Mouse (Mus musculus) limb, embryonic 10.5 days (tissue): ENCODE measurements around the gene BC004004. TPM values are rescaled to one million over a fixed set of nuclear protein-coding genes. Genes with fewer than 3 reads are reported as not detected.
"Not testable (repeated sequence)": the region's sequence is repeated elsewhere in the genome, so short reads cannot be mapped to it uniquely, and the experiment has no call there.

ENCODE experiments used
- DNase-seq: peaks from one replicate; pipeline ENCODE4 v3.0.0-alpha.2; 2017; ENCODE audit warnings: low spot score
- H3K27ac ChIP-seq: fragments of 300-500 bp; sonication (generic); 2 replicates; pipeline ENCODE4 v1.5.1; 2016; ENCODE audit warnings: mild to moderate bottlenecking
- H3K27me3 ChIP-seq: fragments of 300-500 bp; sonication (generic); 2 replicates; pipeline ENCODE4 v1.6.1; 2016; ENCODE audit warnings: low read depth, mild to moderate bottlenecking; ENCODE audit not compliant: poor library complexity, severe bottlenecking
- H3K36me3 ChIP-seq: fragments of 300-500 bp; sonication (generic); 2 replicates; pipeline ENCODE4 v1.6.1; 2016; ENCODE audit warnings: mild to moderate bottlenecking, moderate library complexity
- H3K4me1 ChIP-seq: fragments of 300-500 bp; sonication (generic); 2 replicates; pipeline ENCODE4 v1.6.1; 2016
- H3K4me3 ChIP-seq: fragments of 300-500 bp; sonication (generic); 2 replicates; pipeline ENCODE4 v1.5.1; 2016; ENCODE audit warnings: mild to moderate bottlenecking, moderate library complexity
- H3K9me3 ChIP-seq: fragments of 300-500 bp; sonication (generic); replicated peaks from 2 replicates; pipeline ENCODE4 v1.6.1; 2016; ENCODE audit warnings: mild to moderate bottlenecking
- WGBS: fragments of 180-500 bp; shearing (Covaris S2); methylation state at CpG from one replicate; pipeline ENCODE4 v1.1.7; 2016; 5-methylcytosine and 5-hydroxymethylcytosine counted together
- polyA plus RNA-seq: library from polyadenylated mRNA; unstranded; fragments of >200 nt; fragmentation: Nextera tagmentation; extraction: Ambion mirVana; gene quantifications from 2 replicates; pipeline ENCODE4 v1.2.1, GENCODE M21; 2016

The BC004004 gene
- polyA plus RNA-seq, 1 experiment from 2014 or later: 47.9 TPM

DNA sequence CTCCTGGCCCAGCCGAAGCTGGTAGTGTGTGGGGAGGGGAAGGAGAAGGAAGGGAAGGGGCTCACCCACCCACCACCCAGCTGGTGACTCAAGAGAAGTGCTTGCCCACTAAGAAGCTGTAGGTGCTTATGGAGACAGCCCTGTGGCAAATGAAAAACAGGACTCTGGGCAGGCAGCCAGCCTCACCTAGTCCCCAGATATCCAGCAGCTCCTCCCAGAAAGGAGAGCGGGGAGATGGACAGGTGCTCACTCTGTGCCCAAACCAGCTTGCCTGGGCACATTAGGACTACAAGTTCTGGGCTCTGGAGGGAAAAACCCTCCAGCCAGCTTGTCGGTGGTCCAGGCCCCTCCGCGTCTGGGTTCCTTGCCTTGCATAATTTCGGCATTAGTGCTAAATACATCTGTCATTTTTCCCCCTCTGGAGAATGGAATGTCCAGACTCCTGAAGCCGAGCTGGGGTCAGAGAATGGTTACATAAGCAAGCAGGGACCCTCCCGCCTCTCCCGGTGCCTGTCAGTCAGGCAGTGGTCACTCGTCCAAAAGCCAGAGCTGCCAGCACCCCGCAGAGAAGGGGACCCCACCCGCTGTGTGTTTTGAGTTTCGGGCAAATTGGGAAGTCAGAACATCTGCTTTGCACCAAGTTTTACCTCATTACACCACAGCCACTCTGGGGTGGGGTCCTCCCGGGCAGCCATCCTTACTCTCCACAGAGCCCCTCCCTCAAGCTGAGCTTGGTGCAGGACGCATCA is 36.6 kb downstream of the BC004004 start:
- H3K9me3 ChIP-seq: no peaks in the 10 kb centered on the region
- H3K4me3 ChIP-seq: no peak overlapping the region
- DNase-seq: no peak
- peaks cover 48% of the 10 kb centered on the region for H3K4me1 ChIP-seq
- H3K27me3 ChIP-seq: no peaks in the 10 kb centered on the region
- peak overlapping the region; percentile 32; the same call in 1 of the 2 replicates for H3K27ac ChIP-seq
- peaks cover 20% of the 10 kb centered on the region for H3K36me3 ChIP-seq
- 35% methylated on average over 15 of the region's 15 CpGs for WGBS

- peak overlapping the region; percentile 9; the same call in 1 of the 2 replicates for H3K27ac ChIP-seq
- H3K27me3 ChIP-seq: no peaks in the 10 kb centered on the region
- peaks cover 15% of the 10 kb centered on the region for H3K36me3 ChIP-seq
- H3K9me3 ChIP-seq: no peaks in the 10 kb centered on the region
- DNase-seq: no peak
- 62% methylated on average over 7 of the region's 7 CpGs for WGBS
- H3K4me1 ChIP-seq: peaks cover 48% of the 10 kb centered on the region
- H3K4me3 ChIP-seq: no peak overlapping the region
Observed at GRCm38 (mm10) chr17:29305871-29306270, 37.3 kb downstream of the BC004004 start.

DNA sequence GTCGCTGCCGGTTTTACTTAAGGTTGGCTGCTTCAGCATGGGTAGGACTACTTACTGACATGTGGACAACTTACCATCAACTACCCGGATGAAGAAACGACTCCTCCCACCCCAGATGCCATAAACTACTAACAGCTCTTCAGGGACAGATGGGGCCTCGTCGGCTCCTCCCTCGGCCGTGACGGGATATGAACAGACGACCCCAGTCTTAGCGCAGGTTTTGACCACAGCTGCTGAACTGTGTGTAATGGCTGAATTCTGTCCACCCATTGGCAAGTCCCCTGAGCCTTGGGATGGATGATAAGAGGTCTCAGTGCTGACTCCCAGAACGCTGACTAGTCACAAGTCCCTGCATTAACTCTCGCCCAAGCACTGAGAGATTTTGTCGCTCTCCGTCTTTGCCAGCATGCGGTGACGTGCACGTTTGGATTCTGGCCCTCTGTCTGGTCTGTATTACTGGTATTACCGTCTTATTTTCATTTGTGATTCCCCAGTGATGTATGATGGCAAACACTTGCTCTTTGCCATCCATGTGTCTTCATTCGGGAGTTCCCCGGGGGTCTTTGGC is 41.6 kb downstream of the BC004004 start:
- Histone ChIP-seq H3K4me1 (peaks cover 23% of the 10 kb centered on the region), H3K27ac (no peak overlapping the region), H3K9me3 (0 out of 2 replicates have a peak, but pooled peaks cover 3% of the 10 kb centered on the region), H3K27me3 (no peaks in the 10 kb centered on the region), H3K36me3 (no peaks in the 10 kb centered on the region), H3K4me3 (no peak overlapping the region)
- WGBS: 76% methylated on average over 21 of the region's 21 CpGs
- DNase-seq: no peak

GRCm38 (mm10) chr17:29311602-29312001 is 43.0 kb downstream of the BC004004 start:
- no peak for DNase-seq
- H3K27ac ChIP-seq: no peak overlapping the region
- peaks cover 24% of the 10 kb centered on the region for H3K4me1 ChIP-seq
- no peaks in the 10 kb centered on the region for H3K27me3 ChIP-seq
- H3K4me3 ChIP-seq: no peak overlapping the region
- WGBS: 90% methylated on average over 8 of the region's 8 CpGs
- no peaks in the 10 kb centered on the region for H3K36me3 ChIP-seq
- H3K9me3 ChIP-seq: 0 out of 2 replicates have a peak, but pooled peaks cover 3% of the 10 kb centered on the region

DNA sequence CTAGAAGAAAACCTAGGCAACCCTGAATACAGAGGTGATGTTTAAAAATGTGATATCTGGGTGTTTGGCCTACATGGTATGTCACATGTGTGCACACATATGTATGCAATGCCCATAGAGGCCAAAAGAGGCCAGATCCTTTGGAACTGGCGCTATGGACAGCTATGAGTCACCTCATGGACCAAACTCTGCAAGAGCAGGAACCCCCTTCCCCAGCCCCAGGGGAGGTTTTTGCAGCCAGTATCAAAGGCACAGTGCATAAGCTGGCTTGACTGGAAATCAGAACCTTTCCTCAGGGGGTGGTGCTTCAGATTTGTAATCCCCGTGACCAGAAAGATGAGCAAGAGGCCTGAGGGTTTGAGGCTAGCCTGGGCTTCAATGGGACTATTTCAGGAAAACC is 43.5 kb downstream of the BC004004 start:
- 94% methylated on average over 2 of the region's 2 CpGs for WGBS
- peaks cover 26% of the 10 kb centered on the region for H3K4me1 ChIP-seq
- 0 out of 2 replicates have a peak, but pooled peaks cover 3% of the 10 kb centered on the region for H3K9me3 ChIP-seq
- no peak for DNase-seq
- no peaks in the 10 kb centered on the region for H3K36me3 ChIP-seq
- no peak overlapping the region for H3K27ac ChIP-seq
- no peaks in the 10 kb centered on the region for H3K27me3 ChIP-seq
- H3K4me3 ChIP-seq: no peak overlapping the region

DNA sequence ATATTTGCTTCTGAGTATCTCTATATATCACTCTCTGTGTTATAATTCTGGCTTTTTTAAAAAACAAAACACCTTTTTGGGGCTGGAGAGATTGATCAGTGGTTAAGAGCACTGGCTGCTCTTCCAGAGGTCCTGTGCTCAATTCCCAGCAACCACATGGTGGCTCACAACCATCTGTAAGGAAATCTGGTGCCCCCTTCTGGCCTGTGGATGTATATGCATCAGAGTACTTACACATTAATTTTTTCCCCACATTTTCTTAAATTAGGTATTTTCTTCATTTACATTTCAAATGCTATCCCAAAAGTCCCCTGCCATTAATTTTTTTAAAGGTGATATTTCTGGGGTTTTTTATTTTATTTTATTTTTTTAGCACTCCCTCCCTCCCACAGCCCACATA is 44.7 kb downstream of the BC004004 start:
- Histone ChIP-seq H3K36me3 (no peaks in the 10 kb centered on the region), H3K27ac (no peak overlapping the region)
- DNase-seq: no peak

DNA sequence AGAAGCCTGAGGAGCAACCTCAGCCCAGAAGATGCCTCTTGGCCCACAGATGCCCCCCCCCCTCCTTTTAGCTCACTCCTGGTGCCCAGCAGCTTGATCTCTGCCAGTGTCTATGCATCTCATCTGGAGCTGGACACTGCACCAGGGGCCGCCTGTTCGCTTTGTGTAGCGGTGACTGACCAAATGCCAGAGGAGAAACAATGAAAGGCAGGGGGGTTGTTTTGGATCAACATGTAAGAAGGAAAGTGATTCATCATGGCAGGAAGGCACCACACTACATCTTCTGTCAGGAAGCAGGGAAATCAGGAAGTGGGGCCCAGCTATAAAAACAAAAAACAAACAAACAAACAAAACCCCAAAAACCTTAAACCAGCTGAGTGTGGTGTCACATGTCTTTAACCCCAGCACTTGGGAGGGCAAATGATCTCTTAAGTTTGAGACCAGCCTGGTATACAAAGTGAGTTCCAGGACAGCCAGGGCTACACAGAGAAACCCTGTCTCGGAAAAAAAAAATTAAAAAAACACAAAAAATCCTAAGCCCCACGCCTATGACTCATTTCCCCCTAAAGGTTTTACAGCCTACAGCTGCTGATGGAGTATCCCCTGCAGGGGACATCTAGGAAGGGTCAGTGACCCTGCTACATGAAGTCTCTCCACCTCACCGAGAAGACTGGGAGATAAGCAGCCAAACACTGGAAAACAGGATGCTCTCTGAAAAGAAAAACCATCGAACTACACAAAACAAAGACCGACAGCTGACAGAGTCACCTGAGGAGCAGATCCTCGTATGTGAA is 47.3 kb downstream of the BC004004 start:
- peak overlapping the region; percentile 70 for H3K27ac ChIP-seq
- DNase-seq: no peak
- peaks cover 30% of the 10 kb centered on the region for H3K4me1 ChIP-seq
- H3K36me3 ChIP-seq: no peaks in the 10 kb centered on the region
- H3K27me3 ChIP-seq: peaks cover 25% of the 10 kb centered on the region
- 0 out of 2 replicates have a peak, but pooled peaks cover 3% of the 10 kb centered on the region for H3K9me3 ChIP-seq
- H3K4me3 ChIP-seq: no peak overlapping the region
- WGBS: 43% methylated on average over 9 of the region's 9 CpGs

More for the DNA sequence above, 44.7 kb downstream of the BC004004 start:
- Histone ChIP-seq H3K4me3 (no peak overlapping the region), H3K9me3 (0 out of 2 replicates have a peak, but pooled peaks cover 3% of the 10 kb centered on the region), H3K4me1 (peaks cover 18% of the 10 kb centered on the region; the same call in 1 of the 2 replicates), H3K27me3 (no peaks in the 10 kb centered on the region)

GRCm38 (mm10) chr17:29316891-29317290 is 48.3 kb downstream of the BC004004 start:
- peaks cover 35% of the 10 kb centered on the region for H3K27me3 ChIP-seq
- H3K9me3 ChIP-seq: 0 out of 2 replicates have a peak, but pooled peaks cover 3% of the 10 kb centered on the region
- no peaks in the 10 kb centered on the region for H3K36me3 ChIP-seq
- peak overlapping the region; percentile 70 for H3K27ac ChIP-seq
- DNase-seq: no peak
- peaks cover 38% of the 10 kb centered on the region for H3K4me1 ChIP-seq
- 75% methylated on average over 3 of the region's 3 CpGs for WGBS
- H3K4me3 ChIP-seq: no peak overlapping the region

DNA sequence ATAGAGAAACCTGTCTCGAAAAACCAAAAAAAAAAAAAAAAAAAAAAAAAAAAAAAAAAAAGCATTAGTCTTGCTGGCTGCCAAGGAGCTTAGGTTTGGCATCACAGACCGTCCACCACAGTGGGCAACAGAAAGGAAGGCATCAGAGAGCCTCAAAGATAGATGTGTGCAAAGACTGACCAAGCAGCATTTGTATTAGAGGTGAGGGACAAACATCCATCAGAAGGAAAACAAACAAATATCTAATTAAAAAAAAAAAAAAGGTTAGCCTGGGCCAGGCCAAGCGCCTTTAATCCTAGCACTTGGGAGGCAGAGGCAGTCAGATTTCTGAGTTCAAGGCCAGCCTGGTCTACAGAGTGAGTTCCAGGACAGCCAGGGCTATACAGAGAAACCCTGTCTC is 48.8 kb downstream of the BC004004 start, which contains the start of gene Pi16:
Pi16 (plus strand) TSS at position 301 of the 400 bp plus-strand sequence.
- Histone ChIP-seq H3K27ac (peak within 1 kb of the TSS; percentile 70), H3K27me3 (peaks cover 40% of the 10 kb centered on the region), H3K4me1 (peaks cover 43% of the 10 kb centered on the region)
- WGBS: 92% methylated on average over 3 of the region's 3 CpGs
- not testable (repeated sequence) for H3K36me3 ChIP-seq, DNase-seq, H3K9me3 ChIP-seq, H3K4me3 ChIP-seq

- DNase-seq: no peak
- no peak overlapping the region for H3K4me3 ChIP-seq
- no peaks in the 10 kb centered on the region for H3K9me3 ChIP-seq
- H3K27me3 ChIP-seq: peaks cover 54% of the 10 kb centered on the region
- H3K4me1 ChIP-seq: peaks cover 49% of the 10 kb centered on the region
- no peak overlapping the region; the same call in 1 of the 2 replicates for H3K27ac ChIP-seq
- no peaks in the 10 kb centered on the region for H3K36me3 ChIP-seq
- 66% methylated on average over 6 of the region's 6 CpGs for WGBS
Observed at GRCm38 (mm10) chr17:29318731-29319250, 50.2 kb downstream of the BC004004 start.

DNA sequence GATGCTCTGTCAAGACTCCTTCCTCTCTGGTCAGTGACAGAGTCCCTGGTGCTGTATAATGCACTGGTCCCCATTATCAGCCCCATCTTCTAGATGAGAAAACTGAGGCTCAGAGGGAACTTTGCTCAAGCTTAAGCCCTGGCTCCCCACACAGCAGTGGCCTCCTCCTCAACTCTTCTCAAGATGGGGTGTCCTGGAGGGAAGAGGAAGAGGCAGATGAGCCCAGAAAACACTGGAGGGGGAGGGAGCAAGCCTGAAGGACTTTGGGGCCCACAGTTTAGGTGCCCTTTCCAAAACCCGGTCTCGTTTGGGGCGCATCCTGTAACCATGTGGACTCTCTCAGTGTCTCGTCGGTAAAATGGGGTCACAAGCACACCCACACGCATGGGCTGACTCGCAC is 50.9 kb downstream of the BC004004 start:
- H3K4me1 ChIP-seq: peaks cover 49% of the 10 kb centered on the region
- H3K27me3 ChIP-seq: peaks cover 61% of the 10 kb centered on the region
- no peak for DNase-seq
- H3K4me3 ChIP-seq: no peak overlapping the region
- H3K9me3 ChIP-seq: no peaks in the 10 kb centered on the region
- H3K36me3 ChIP-seq: no peaks in the 10 kb centered on the region
- H3K27ac ChIP-seq: no peak overlapping the region
- 90% methylated on average over 7 of the region's 7 CpGs for WGBS

DNA sequence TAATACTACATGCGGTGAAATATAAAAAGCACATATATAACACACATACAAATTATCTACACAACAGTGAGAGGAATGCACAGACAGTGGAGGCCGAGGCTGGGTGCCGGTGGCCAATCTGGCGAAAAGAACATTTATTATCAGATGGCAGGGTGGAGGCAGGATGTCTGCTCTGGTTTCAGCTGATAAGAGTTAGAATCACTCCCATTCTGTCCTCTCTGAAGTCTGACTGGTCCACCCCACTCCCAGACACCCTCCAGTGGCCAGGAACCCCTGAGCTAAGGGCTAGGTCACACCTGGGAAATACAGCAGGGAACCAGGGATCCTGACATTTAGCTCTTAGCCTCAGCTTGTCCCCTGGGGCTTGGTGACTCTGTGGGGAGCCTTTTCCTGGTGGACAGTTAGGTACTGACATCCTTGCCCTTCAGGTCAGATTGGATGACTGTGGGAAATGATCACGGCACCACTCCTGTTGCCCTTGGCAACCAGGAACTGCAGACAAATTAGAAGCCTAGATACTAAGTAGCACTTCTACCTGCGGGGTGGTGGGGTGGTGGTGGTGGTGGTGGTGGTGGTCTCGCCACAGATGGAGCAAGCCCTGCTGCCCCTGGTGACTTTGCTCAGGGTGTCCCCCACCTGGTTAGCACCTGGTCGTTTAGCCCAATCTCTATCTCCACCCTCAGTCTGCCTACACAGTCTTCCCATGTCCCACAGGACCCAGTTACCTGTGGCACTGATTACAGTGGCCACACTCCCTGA is 51.5 kb downstream of the BC004004 start:
- H3K27ac ChIP-seq: no peak overlapping the region
- peaks cover 49% of the 10 kb centered on the region for H3K4me1 ChIP-seq
- H3K27me3 ChIP-seq: peaks cover 64% of the 10 kb centered on the region
- 61% methylated on average over 8 of the region's 8 CpGs for WGBS
- no peaks in the 10 kb centered on the region for H3K36me3 ChIP-seq
- H3K4me3 ChIP-seq: no peak overlapping the region
- H3K9me3 ChIP-seq: no peaks in the 10 kb centered on the region
- DNase-seq: no peak
